Mouse (Mus musculus) cerebellum, adult 9-10 months (tissue): Measurements from ENCODE around the gene Nprl3.
"Not testable (repeated sequence)": the region's sequence is repeated elsewhere in the genome, so short reads cannot be mapped to it uniquely, and the experiment has no call there.

Experiments used
- DNase-seq: peaks from one replicate; pipeline ENCODE4 v3.0.0; 2022

Gene Nprl3

DNA sequence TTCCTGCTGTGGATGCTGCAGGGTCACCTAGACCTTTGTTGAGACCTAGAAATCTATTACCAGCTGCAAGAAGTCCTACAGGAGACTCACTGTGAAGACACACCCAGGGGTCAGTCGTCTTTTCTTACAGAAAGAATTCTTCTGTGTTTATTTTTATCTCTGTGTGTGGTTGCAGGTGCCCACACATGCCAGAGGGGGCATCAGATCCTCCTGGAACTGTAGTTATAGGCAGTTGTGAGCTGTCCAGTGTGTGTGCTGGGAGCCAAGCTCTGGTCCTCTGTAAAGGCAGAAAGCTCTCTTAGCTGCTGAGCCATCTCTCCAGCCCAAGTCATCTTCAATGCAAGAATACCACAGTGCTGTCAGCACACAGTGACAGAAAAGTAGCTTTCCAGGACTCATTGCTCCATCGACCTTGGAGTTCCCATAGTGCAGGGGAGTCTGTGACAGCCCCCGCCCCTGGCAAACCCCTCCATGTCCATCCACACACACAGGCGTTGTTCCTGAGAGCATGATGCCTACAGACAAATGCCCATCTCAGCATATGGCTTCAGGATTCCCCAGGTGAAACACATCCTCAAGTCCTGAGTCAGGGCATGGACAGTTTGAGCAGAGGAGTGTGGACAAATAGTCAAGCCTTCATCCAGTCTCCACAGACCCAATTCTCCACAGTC is 44.1 kb downstream of the Nprl3 start:
- DNase-seq, result peak; percentile 38

DNA sequence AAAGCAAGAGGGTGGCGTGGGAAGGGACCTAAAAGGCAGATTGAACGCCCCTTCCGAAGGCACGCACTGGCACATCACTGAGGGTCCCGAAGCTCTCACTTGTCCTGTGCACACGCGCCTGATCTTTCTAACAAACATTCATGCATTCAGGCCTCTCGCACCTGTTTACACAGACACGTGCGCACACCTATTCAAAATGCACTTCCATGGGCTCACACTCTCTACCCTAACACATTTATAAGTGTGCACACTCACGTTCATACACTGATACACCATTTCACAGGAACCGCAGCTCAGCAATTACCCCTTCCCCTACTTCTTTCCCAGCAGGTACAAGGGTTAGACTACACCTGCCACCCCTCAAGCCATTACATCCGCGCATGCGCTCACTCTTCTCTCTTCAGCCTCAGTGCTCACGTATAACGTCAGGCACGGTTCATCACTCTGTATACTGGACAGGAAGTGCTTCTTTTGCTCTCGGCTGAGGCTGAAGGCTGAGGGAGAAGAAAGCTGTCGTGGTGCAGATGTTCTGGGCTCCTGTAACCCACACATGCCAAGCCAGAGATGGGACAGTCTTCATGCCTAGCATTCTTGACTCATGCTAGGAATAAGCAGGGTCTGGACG is 44.8 kb downstream of the Nprl3 start:
- peak; percentile 47 for DNase-seq

DNA sequence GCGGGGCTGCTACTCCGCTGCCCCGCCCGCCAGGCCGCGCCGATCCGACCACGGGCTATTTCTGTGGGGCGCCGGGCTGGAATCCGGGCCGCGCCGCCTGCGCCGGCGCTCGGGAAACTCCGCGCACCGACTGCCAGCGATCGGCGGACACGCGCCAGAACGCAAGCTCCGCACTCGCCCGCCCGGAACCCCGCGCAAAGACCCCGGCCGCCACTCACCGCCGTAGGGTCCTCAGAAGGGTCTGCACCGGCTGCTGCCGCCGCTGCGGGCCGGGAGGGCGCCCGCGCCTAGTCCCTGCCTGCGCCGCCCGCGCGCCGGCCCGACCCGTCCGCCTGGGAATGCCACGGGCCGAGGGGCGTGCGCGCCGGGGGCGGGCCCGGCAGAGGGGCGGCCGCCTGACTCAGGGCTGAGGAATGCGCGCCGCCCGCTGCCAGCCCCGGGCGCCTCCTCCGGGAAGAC is 45.5 kb downstream of the Nprl3 start, which contains the start of gene Rhbdf1:
Gene Rhbdf1 (minus strand): TSS at position 350 of the 459 bp plus-strand sequence.
- peak; percentile 32 for DNase-seq

DNA sequence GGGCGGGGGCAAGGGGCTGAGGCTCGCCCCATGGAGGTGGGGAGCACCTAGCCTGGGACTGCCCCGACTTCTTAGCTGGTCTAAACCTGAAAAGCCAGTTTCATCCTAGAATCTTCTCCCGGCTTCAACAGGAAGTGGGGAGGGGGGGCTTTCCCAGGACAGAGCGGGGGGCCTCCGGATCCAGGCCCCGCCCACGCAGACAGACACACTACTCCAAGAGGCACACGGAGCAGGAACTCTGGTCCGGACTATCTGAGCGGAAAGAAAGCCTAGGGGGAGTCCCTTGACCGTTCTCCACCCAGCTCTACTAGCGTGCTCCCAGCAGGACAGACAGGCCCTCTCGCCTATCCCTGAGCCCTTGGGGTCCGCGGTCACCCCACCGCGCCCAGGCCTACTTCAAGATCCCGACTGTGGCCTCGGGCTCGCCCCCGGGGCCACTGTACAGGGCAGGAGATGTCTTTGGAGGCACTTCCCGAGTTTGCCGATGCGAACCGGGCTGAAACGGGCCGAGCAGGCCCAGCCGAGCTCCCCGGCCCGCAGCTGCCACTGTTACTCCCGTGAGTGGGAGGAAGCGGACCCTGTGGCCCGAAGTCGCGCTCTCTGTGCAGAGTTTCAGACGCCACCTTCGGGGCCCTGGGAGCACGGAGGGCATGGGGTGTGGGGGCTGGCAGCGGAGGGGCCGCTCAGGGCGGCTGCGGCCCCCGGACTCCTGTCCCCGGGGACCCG is 46.1 kb downstream of the Nprl3 start:
- peak; percentile 58 for DNase-seq

DNA sequence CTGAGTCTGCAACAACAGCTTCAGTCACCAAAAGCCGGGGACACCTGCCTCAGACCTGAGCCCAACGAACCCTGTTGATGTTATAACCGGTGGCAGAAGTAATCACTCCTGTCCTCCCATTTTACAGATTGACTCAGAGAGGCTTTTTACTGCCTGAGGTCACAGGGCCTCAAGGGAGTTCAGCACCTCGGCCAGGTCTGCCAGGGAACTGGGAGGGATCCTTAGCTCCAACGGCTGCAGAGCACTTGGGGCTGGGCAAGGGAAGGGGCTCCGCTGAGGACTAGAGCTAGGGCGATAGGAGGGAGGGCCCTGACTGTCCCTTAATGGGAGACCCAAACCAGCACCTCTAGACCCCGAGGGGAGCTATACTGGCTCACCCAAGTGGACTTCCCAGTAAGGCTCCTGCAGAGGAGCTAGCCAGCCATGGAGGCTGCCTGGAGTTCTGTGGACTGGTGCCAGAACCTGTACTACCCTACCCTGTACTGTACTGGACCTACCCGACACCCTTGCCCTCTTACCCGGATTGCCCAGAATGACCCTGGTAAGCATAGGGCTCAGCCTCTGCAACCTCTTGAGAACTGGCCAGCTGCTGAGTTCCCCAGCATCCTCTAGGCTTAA is 46.8 kb downstream of the Nprl3 start:
- peak; percentile 56 for DNase-seq

DNA sequence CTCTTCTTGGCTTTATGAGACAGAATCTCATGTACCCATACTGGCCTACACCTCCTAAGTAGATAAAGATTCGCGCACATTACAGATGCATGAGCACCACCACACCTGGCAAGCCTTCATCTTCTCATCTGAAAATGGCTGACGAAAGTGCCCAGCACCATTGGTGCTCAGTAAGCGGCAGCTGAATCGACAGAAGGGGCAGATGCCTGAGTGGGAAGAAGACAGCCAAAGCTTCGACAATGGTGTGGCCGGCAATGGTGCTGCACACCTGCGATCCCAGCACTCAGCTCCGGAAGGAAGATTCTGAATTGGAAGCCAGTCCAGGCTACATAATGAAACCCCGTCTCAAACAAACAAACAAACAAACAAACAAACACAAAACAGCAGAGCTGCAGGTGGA is 48.2 kb downstream of the Nprl3 start:
- DNase-seq, result peak; percentile 26

DNA sequence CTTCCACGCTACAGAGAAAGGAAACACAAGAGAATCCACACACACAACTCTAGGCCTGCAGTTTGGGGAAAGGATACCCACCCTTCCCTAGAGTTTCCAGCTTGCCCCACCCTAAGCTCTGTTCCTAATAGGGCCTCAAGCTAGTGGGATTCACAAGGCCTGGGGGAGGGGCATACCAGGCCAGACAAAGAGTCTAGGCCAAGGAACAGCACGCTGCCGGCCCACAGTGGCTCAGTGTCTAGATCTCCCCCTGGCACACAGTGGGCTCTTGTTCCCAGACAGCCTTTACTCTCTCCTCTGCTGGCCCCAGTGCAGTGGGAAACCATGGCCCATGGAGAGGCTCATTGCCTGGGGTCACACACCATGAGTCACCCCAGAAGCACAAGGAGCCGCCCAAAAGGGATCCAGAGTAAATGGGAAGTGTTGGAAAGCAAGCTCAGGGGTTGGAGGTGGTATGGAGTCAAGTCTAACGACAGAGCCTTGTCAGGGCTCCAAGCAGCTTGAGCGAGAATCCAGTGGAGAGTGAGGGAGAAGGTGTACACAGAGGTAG is 48.9 kb downstream of the Nprl3 start:
- DNase-seq, result peak; percentile 31

DNA sequence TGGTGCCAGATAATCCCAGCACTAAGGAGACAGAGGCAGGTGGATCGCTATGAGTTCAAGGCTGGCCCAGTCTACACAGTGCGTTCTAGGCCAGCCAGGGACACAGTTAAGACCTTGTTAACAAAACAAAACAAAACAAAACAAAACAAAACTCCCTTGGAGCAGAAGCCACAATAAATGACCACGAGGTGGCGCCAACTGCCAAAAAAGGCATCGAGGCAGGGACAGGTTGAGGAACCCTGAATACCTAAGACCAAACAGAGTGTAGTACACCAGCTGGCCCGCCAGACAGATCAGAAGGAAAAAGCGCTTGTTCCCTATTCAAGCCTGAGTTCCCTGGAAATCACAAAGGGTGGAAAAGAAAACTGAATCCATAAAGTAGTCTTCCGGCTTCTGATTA is 50.7 kb downstream of the Nprl3 start:
- DNase-seq, result peak; percentile 85

DNA sequence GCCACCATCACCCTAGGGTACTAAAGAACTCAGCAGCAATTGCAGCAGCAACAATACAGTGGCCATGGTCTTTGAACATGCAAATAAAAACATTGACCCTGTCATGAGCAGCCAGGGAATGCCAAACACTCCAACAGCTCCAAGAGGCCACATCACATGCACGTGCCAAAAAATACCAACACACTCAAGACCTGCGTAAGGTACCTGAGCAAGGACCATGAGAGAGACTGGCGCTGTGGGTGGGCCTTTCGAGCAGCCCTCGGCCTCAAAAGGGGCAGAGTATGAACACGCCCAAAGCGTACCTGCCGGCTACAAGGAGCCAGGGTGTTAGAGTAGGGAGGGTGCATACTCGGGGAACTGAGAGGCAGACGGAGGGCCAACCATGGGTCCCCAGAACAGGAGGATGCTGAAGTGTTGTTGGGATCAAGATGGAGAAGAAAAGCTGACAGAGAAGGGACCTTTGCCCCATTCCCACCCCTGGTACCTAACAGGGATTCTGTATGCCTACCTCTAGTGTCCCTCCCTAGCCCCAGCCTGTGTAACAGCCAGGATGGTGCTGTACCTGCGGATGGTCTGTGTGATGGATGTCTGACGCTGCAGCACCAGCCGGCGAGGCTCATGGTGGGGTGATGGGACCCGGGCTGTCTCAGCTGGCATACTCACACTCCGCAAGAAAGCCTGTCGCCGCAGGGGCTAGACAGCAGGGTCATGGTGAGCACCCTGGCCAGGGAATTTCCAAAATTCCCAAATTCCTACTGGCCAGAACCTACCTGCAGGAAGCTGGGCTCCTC is 51.9 kb downstream of the Nprl3 start:
- no peak for DNase-seq

DNA sequence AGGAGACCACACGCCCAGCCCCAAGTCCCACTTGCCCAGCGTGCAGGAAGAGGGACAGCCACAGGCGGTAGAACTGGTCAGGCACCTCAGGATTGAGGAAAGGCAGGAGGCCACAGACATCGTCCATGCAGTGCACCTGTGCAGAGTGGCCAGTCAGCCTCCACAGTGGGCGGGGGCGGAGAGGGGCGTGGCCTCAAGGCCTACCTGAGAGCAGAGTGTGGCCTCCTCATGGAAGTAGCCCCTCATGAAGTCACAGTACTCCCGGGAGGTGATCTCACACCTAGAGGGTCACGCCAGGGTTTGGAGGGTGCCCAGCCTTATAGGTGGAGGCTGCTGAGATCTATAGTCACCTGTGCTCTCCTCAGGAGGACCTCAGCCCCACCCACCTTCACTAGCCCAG is 56.9 kb downstream of the Nprl3 start:
- no peak for DNase-seq

DNA sequence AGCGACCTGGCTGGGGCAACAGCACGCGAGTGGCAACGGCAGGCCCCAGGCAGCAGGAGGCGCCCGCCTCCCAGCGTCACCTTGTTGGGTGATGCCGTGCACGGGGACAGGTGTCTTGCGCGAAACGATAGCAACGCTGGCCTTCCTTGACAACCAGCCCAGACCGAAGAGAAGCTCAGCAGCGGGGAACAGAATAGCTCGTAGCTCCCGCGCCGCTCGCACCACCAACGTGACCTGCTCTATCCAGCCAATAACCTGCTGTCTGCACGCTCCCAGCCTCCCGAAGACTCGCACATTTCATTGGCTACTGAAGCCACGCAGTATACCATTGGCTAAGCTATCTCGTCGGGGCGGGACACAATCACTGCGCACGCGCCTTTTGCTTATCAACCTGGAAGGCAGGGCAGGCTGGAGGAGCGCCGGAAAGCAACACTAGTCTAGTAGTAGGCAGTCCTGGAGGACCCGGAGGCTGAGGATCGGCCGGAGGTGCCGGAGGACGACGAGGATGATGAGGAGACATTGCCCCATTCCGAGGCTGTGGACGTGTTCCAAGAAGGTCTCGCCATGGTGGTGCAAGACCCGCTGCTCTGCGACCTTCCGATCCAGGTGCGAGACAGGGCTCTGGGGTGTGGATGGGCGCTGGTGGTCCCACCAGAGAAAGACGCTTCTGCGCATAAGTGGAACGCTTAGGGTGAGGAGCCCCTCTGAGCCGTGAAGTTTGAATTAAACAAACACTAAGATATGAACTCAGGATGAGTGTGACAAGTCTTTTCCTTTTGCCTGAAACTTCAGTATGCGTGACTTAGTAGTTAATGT is 62.2 kb downstream of the Nprl3 start, which contains the start of gene Snrnp25:
Gene Snrnp25 (plus strand): TSS at position 358 of the 816 bp plus-strand sequence.
- DNase-seq, result peak; percentile 98

DNA sequence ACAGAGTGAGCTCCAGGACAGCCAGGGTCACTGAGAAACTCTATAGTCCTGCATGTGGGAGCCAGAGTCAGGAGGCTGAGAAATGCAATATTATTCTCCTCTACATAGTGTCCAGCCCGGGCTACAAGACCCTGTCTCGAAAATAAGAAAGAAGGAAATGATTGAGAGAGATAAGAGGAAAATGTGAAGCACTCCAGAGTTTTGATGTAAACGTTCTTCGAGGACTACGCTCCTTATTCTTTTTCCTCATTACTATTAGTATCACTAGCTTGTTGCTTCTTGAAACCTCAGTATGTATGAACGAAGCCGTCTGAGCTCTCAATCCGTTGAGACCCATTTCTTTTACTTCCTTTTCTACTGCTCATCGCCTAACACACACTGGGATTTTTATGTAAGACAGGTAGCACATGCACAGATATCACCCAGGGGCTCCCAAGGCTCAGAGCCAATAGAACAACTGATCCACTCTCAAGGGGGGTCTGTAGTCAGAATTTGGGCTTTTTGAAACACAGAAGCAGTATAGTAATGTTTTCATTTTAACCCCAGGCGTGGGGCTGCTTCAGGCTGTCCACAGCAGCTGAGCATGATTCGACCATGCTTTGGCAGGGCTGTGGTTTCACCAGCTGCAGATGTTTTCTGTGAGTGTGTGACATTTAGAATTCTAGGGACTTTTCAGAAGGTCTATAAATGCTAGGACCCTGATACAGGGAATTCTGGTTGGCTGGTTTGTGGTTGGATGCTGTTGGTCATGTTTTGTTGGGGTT is 65.4 kb downstream of the Nprl3 start:
- DNase-seq, result no peak

DNA sequence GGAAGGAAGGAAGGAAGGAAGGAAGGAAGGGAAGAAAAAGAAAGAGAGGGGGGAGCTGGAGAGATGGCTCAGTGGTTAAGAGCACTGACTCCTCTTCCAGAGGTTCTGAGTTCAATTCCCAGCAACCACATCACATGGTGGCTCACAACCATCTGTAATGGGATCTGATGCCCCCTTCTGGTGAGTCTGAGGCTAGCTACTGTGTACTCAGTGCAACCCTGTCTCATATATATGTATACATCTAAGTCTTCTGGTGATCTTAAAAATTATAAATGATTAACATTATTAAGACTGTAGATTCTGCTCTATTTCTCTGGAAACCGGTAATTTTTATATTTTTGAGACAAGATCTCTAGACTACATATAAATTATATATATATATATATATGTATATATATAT is 66.5 kb downstream of the Nprl3 start:
- not testable (repeated sequence) for DNase-seq

DNA sequence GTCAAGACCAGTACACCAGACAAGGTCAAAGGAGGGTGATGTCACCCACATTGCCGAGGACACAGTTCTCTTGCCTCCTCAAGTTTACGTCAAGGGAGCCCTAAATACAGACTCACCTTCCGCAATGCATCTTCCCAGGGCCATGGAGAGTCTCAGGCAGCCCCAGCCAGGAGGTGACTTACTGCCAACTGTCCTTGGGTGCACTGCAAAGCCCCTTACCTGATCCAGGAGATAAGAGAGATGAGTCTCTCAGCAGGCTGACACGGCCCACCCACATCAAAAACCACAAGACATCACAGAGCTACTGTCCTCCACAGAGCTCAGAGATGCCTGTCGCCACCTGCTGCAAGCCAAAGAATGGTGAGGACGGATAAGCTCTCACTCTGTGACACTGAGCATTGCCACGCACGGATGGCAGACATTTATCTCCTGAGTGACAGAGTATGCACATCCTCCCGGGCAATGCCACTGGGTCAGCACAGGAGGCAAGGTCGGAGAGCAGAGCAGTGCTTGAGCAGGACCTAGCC is 67.4 kb downstream of the Nprl3 start, which contains the start of gene Il9r:
Gene Il9r (minus strand): TSS at position 205 of the 527 bp plus-strand sequence.
- DNase-seq, result no peak

DNA sequence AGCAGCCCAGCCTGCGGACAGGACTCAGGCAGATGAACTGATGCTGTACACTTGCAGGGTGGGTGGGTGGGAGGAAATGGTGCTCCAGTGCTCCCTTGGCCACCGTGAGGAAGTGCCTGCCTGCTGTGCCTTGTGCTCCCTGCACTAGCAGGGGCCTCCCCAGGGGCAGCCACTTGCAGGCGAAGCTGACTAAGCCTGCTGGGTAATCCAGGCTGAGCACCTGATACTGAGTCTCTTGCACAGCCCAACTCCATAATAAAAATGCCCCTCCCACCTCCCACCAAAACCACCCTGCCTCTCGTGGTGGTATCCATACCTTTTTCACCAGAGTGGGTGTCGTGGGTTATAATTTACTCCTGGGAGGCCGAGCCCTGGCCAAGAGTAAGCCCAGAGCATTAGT is 68.3 kb downstream of the Nprl3 start:
- no peak for DNase-seq

DNA sequence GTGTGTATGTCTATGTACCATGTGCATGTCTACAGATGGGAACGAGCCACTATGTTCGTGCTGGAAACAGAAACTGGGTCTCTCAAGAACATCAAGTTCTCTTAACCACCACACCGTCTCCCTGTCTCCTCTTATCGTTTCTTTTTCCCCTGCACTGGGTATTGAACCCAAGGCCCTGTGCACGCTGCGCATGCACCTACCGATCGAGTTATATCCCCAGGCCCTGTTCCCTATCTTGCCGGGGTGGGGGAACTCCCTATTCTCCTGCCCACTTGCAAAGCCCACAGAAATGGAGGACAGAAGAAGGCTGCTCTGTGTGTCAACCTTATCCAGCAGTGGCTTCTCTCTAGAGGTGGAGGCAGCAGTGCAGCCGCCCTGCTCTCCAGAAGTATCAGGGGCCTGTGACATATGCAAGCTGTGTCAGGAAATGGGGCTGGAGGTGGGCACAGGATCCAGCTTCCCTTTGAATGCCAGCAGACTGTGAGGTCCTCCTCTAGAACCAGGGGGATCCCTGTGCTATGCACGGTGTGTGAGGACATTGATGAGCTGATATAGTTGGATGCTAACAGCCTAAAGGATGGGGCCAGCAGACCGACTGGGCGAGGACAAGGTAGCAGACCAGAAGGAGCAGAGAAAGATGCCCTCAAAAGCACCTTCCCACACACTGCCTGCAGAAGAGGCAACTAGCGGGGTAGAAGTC is 69.1 kb downstream of the Nprl3 start:
- DNase-seq, result no peak

DNA sequence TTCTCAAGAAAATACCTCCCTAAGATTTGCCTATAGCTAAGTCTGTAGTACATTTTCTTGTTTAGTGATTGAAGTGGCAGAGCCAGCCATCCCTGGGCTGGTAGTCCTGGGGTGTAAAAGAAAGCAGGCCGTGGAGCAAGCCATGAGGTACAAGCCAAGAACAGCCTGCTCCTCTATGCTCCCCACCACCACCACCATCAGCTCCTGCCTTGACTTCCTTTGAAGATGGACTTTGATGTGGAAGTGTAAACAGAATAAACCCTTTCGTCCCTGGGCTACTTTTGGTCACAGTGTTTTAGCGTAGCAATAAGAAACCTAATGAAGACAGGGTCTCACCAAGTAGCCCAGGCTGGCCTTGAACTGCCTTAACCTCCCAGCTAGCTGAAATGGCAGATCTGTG is 69.7 kb downstream of the Nprl3 start:
- no peak for DNase-seq

DNA sequence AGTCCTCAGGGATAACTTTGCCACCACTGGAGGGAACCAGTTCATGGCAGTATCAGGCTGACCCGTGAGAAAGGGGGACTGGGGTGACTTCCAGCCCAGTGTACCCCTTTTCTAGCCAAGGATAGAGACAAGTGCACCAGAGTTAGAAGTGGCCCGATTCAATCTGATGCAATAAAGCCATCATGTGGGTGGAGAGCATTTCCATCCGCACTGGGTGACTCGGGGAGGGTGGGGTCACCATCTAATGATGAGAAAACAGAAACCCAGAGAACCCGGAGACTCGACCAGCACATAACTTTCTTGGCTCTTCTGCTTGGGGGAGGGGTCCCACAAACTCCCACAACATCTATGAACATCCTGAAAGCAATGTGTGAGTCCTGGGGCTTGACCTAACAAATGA is 70.8 kb downstream of the Nprl3 start:
- DNase-seq, result no peak

DNA sequence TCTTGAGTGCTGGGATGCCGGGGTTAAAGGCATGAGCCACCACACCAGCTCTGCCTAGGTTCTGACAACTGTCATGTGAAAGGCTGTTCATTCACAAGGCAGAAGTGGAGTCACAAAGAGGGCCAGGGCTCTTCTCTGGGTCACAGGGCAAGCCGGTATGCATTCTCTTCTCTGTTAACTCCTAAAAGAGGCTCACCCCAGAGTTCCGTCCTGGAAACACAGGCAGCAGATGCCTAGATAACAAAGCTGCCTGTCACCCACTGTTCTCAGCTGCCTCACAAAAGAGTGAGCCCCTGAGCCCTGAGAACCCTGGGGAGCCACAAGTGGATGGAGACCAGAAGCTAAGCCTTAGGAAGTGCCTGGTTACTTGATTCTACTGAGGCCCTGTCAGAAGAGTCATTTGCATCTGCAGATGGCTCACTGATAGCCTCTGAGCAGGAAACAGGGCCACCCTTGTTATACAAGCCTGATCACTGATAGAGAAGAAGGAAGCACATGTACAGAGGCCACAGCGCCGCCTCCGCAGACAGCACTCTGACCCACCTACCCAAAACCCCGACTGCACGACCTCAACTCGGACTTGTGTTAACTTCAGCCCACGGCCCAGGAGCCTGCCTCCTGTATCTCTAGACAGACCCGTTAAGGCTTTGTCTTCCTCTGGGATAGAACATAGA is 71.5 kb downstream of the Nprl3 start:
- DNase-seq, result no peak
